12 mouse cellular contexts compared by ENCODE assay signal in the genomic region with DNA sequence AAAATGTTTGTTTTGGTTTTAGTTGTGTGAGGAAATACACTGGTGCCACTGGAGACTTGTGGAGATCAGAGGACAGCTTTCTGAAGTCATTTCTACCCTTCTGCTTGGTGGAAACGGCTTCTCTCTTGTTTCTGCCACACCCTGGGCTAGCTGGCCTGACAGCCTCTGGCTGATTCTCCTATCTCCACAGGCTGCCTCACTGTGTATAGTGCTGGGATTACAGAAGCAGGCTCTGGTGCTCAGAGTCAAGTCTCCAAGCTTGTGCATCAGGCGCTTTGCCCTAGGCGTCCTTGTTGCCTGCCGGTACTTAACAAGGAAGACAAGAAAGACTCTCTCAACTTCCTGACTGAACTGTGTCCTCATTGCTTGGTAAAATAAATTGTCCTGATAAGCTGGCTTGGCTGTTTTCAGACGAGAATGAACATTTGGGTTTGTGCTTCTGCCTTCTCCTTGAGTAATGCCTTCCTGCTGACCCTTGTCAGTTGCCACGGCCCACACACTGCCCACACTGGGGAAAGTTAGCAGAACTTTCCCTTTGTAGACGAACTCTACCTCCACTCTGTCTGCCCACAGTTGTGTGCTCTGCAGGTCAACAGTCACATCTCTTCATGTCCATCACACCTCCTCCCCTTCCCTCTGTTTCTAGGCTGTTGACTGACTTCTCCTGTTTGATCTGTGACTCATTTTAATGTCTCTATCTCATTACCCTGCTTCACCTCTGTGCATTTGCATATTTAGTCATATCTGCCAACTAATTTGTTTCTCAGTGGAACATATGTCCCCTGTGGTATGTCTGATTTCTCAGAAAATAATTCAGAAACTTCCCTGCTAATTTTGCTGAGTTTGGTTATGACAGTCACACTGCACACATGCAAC. TPM values are rescaled to one million over a fixed set of nuclear protein-coding genes. Genes with fewer than 3 reads are reported as not detected.
DNase-seq lines count a peak whose midpoint lies in the region; ATAC-seq and TF ChIP-seq lines count a peak whose summit lies in the region.
"Had no signal": no experiment of that assay in that cellular context is flagged by ENCODE, and none has a peak within 500 bp of the region (broad histone marks: within the 10 kb centered on the region; RNA-seq: fewer than 3 reads in every experiment).

No protein-coding gene starts in this region.

- DNase-seq in lung, embryonic 14.5 days, result peak; percentile 30
- no peak for DNase-seq in lung, postnatal 25 days (ENCODE audit: low spot score)
- no peak for DNase-seq in liver, embryonic 13.5 days
- no peak for DNase-seq in urinary bladder, postnatal 36 days (ENCODE audit: low spot score in 2 of 2)
- DNase-seq in layer of hippocampus, adult 9-10 months (ENCODE audit: low spot score), result no peak
- DNase-seq: cerebellum, adult 11 months; right cerebral cortex, adult 18-20 months had no signal

- no peak for TF ChIP-seq CTCF in lung, embryonic 14.5 days (IDR thresholded peaks at IDR 0.05; ENCODE audit: low read depth)

- H3K9me3 ChIP-seq in lung, embryonic 14.5 days (ENCODE audit: low read depth, low read length), result no peaks in the 10 kb centered on the region
- no peaks in the 10 kb centered on the region for H3K9me3 ChIP-seq in heart, embryonic 16.5 days (replicated peaks; ENCODE audit: control insufficient read depth, low read length)
- H3K9me3 ChIP-seq in liver, embryonic 13.5 days (replicated peaks), result no peaks in the 10 kb centered on the region
- H3K9me3 ChIP-seq in stomach, embryonic 16.5 days (replicated peaks; ENCODE audit: control insufficient read depth, low read length), result no peaks in the 10 kb centered on the region

- H3K4me2 ChIP-seq in lung, embryonic 14.5 days, result peak overlapping the region; percentile 48
- peak overlapping the region; percentile 32 for H3K4me2 ChIP-seq in heart, embryonic 16.5 days (ENCODE audit: low read depth, low read length)
- 0 out of 2 replicates have a peak overlapping the region, but pooled peaks have one; percentile 5 for H3K4me2 ChIP-seq in liver, embryonic 13.5 days
- peak overlapping the region; percentile 24; the same call in 1 of the 2 replicates for H3K4me2 ChIP-seq in stomach, embryonic 16.5 days (ENCODE audit: low read depth, low read length)

- peaks cover 7% of the 10 kb centered on the region; the same call in 1 of the 2 replicates for H3K4me1 ChIP-seq in lung, embryonic 14.5 days (ENCODE audit: insufficient read depth)
- peaks cover 10% of the 10 kb centered on the region for H3K4me1 ChIP-seq in heart, embryonic 16.5 days (ENCODE audit: control insufficient read depth, insufficient read depth, low read length)
- peaks cover 21% of the 10 kb centered on the region for H3K4me1 ChIP-seq in liver, embryonic 13.5 days (replicated peaks)
- H3K4me1 ChIP-seq in stomach, embryonic 16.5 days (ENCODE audit: control insufficient read depth, insufficient read depth, low read length), result peaks cover 11% of the 10 kb centered on the region

- no peaks in the 10 kb centered on the region for H3K36me3 ChIP-seq in lung, embryonic 14.5 days (ENCODE audit: insufficient read depth)
- no peaks in the 10 kb centered on the region; the same call in 1 of the 2 replicates for H3K36me3 ChIP-seq in heart, embryonic 16.5 days (ENCODE audit: control insufficient read depth, insufficient read depth)
- H3K36me3 ChIP-seq in liver, embryonic 13.5 days, result no peaks in the 10 kb centered on the region
- no peaks in the 10 kb centered on the region for H3K36me3 ChIP-seq in stomach, embryonic 16.5 days (ENCODE audit: control insufficient read depth, insufficient read depth, low read length)

- WGBS in lung, embryonic 14.5 days, result 19% methylated on average over 7 of the region's 7 CpGs
- WGBS in heart, embryonic 16.5 days, result 48% methylated on average over 7 of the region's 7 CpGs
- WGBS in liver, embryonic 13.5 days (ENCODE audit: insufficient replicate concordance), result 24% methylated on average over 7 of the region's 7 CpGs
- WGBS in stomach, embryonic 16.5 days, result 36% methylated on average over 7 of the region's 7 CpGs

- ATAC-seq in lung, embryonic 14.5 days (ENCODE audit: insufficient read depth), result peak; percentile 48; the same call in 1 of the 2 replicates
- no peak for ATAC-seq in heart, embryonic 16.5 days (replicated peaks; ENCODE audit: extremely low read depth, insufficient read depth, low FRiP score)
- ATAC-seq in liver, embryonic 13.5 days (ENCODE audit: low read depth), result no peak
- ATAC-seq in stomach, embryonic 16.5 days (ENCODE audit: insufficient read depth, low FRiP score), result no peak
- no peak for ATAC-seq in erythroid progenitor cell, adult 5-6 weeks (replicated peaks; ENCODE audit: low FRiP score, poor library complexity, severe bottlenecking)

- H3K27me3 ChIP-seq in lung, embryonic 14.5 days (ENCODE audit: insufficient read depth, low read length), result peaks cover 11% of the 10 kb centered on the region
- H3K27me3 ChIP-seq in heart, embryonic 16.5 days (ENCODE audit: control insufficient read depth, insufficient read depth, low read length), result peaks cover 18% of the 10 kb centered on the region
- H3K27me3 ChIP-seq in liver, embryonic 13.5 days, result no peaks in the 10 kb centered on the region
- H3K27me3 ChIP-seq in stomach, embryonic 16.5 days (ENCODE audit: control insufficient read depth, insufficient read depth, low read length), result peaks cover 11% of the 10 kb centered on the region

- peak overlapping the region; percentile 16; the same call in 1 of the 2 replicates for H3K9ac ChIP-seq in lung, embryonic 14.5 days
- peak overlapping the region; percentile 15 for H3K9ac ChIP-seq in heart, embryonic 16.5 days (ENCODE audit: low read length)
- no peak overlapping the region for H3K9ac ChIP-seq in liver, embryonic 13.5 days
- H3K9ac ChIP-seq in stomach, embryonic 16.5 days (ENCODE audit: low read length), result peak overlapping the region; percentile 39; the same call in 1 of the 2 replicates

- peak overlapping the region; percentile 36; the same call in 1 of the 2 replicates for H3K27ac ChIP-seq in lung, embryonic 14.5 days (ENCODE audit: low read depth)
- H3K27ac ChIP-seq in heart, embryonic 16.5 days (ENCODE audit: low read length), result peak overlapping the region; percentile 81
- H3K27ac ChIP-seq in liver, embryonic 13.5 days, result peak overlapping the region; percentile 3; the same call in 1 of the 2 replicates
- peak overlapping the region; percentile 74 for H3K27ac ChIP-seq in stomach, embryonic 16.5 days (ENCODE audit: low read length)
- H3K27ac ChIP-seq: macrophage had no signal

- peak overlapping the region; percentile 24 for H3K4me3 ChIP-seq in lung, embryonic 14.5 days (ENCODE audit: low read depth, low read length)
- H3K4me3 ChIP-seq in heart, embryonic 16.5 days (ENCODE audit: low read length), result peak overlapping the region; percentile 28
- no peak overlapping the region for H3K4me3 ChIP-seq in liver, embryonic 13.5 days (replicated peaks)
- H3K4me3 ChIP-seq in stomach, embryonic 16.5 days (replicated peaks; ENCODE audit: low read length), result peak overlapping the region; percentile 18; the same call in 1 of the 2 replicates
- H3K4me3 ChIP-seq: erythroblast, embryonic 14.5 days had no signal

RNA-seq across cellular contexts. Expression of gene Gimap5, which starts 1.3 kb away (rescaled TPM):
- 20.7 and 21.7 TPM in 2 replicates for polyA plus RNA-seq in lung, embryonic 14.5 days (2014; fragmentation: Nextera tagmentation; extraction: Ambion mirVana)
- polyA plus RNA-seq in heart, embryonic 16.5 days (2015; fragmentation: Nextera tagmentation; extraction: Ambion mirVana), result 8.3 and 9.8 TPM in 2 replicates
- polyA plus RNA-seq in liver, embryonic 13.5 days (2015; fragmentation: Nextera tagmentation; extraction: Ambion mirVana), result 2.8 and 3.3 TPM in 2 replicates
- polyA plus RNA-seq in stomach, embryonic 16.5 days (2015; fragmentation: Nextera tagmentation; extraction: Ambion mirVana), result 6.9 and 8.1 TPM in 2 replicates
- 8.0 and 23.4 TPM in 2 replicates for total RNA-seq in erythroid progenitor cell, adult 5-6 weeks (2015; ENCODE audit: low replicate concordance)
- 2.8 and 4.2 TPM in 2 replicates for total RNA-seq in erythroid progenitor cell, adult 5-6 weeks (2017; ENCODE audit: low replicate concordance)
- polyA plus RNA-seq: macrophage had no signal

RNA-seq across cellular contexts. Expression of gene Gimap1, which starts 8.5 kb away (rescaled TPM):
- 35.3 and 37.2 TPM in 2 replicates for polyA plus RNA-seq in lung, embryonic 14.5 days (2014; fragmentation: Nextera tagmentation; extraction: Ambion mirVana)
- 30.4 and 35.0 TPM in 2 replicates for polyA plus RNA-seq in heart, embryonic 16.5 days (2015; fragmentation: Nextera tagmentation; extraction: Ambion mirVana)
- polyA plus RNA-seq in liver, embryonic 13.5 days (2015; fragmentation: Nextera tagmentation; extraction: Ambion mirVana), result 6.4 and 6.5 TPM in 2 replicates
- 15.7 and 19.7 TPM in 2 replicates for polyA plus RNA-seq in stomach, embryonic 16.5 days (2015; fragmentation: Nextera tagmentation; extraction: Ambion mirVana)
- total RNA-seq in erythroid progenitor cell, adult 5-6 weeks (2015; ENCODE audit: low replicate concordance), result 4.3 and 7.1 TPM in 2 replicates
- 3.6 and 4.3 TPM in 2 replicates for total RNA-seq in erythroid progenitor cell, adult 5-6 weeks (2017; ENCODE audit: low replicate concordance)
- polyA plus RNA-seq: macrophage had no signal

RNA-seq across cellular contexts. Expression of gene Gimap3, which starts 23.3 kb away (rescaled TPM):
- not detected in 2 replicates for polyA plus RNA-seq in lung, embryonic 14.5 days (2014; fragmentation: Nextera tagmentation; extraction: Ambion mirVana)
- polyA plus RNA-seq in heart, embryonic 16.5 days (2015; fragmentation: Nextera tagmentation; extraction: Ambion mirVana), result 0.14 and 0.25 TPM in 2 replicates
- 0.05 TPM in 1 of 2 replicates, not detected in the other for polyA plus RNA-seq in liver, embryonic 13.5 days (2015; fragmentation: Nextera tagmentation; extraction: Ambion mirVana)
- polyA plus RNA-seq in stomach, embryonic 16.5 days (2015; fragmentation: Nextera tagmentation; extraction: Ambion mirVana), result 0.14 and 0.17 TPM in 2 replicates
- total RNA-seq in erythroid progenitor cell, adult 5-6 weeks (2015; ENCODE audit: low replicate concordance), result 8.8 and 14.1 TPM in 2 replicates
- 4.4 and 7.1 TPM in 2 replicates for total RNA-seq in erythroid progenitor cell, adult 5-6 weeks (2017; ENCODE audit: low replicate concordance)

RNA-seq across cellular contexts. Expression of gene Gimap7, which starts 28.9 kb away (rescaled TPM):
- not detected in 2 replicates for polyA plus RNA-seq in lung, embryonic 14.5 days (2014; fragmentation: Nextera tagmentation; extraction: Ambion mirVana)
- 0.43 TPM in 1 of 2 replicates, not detected in the other for polyA plus RNA-seq in heart, embryonic 16.5 days (2015; fragmentation: Nextera tagmentation; extraction: Ambion mirVana)
- 0.10 and 0.14 TPM in 2 replicates for polyA plus RNA-seq in liver, embryonic 13.5 days (2015; fragmentation: Nextera tagmentation; extraction: Ambion mirVana)
- polyA plus RNA-seq in stomach, embryonic 16.5 days (2015; fragmentation: Nextera tagmentation; extraction: Ambion mirVana), result 0.14 TPM in 1 of 2 replicates, not detected in the other
- 6.1 and 10.5 TPM in 2 replicates for total RNA-seq in erythroid progenitor cell, adult 5-6 weeks (2015; ENCODE audit: low replicate concordance)
- total RNA-seq in erythroid progenitor cell, adult 5-6 weeks (2017; ENCODE audit: low replicate concordance), result 4.0 TPM in 1 of 2 replicates, not detected in the other
- polyA plus RNA-seq: erythroblast, embryonic 14.5 days had no signal

RNA-seq across cellular contexts. Expression of gene Gm28053, which starts 28.9 kb away (rescaled TPM):
- polyA plus RNA-seq in lung, embryonic 14.5 days (2014; fragmentation: Nextera tagmentation; extraction: Ambion mirVana), result 3.8 and 3.9 TPM in 2 replicates
- polyA plus RNA-seq in heart, embryonic 16.5 days (2015; fragmentation: Nextera tagmentation; extraction: Ambion mirVana), result 2.3 and 5.2 TPM in 2 replicates
- 1.6 TPM in 2 replicates for polyA plus RNA-seq in liver, embryonic 13.5 days (2015; fragmentation: Nextera tagmentation; extraction: Ambion mirVana)
- 2.5 and 3.2 TPM in 2 replicates for polyA plus RNA-seq in stomach, embryonic 16.5 days (2015; fragmentation: Nextera tagmentation; extraction: Ambion mirVana)
- total RNA-seq in erythroid progenitor cell, adult 5-6 weeks (2015; ENCODE audit: low replicate concordance), result not detected in 2 replicates
- total RNA-seq in erythroid progenitor cell, adult 5-6 weeks (2017; ENCODE audit: low replicate concordance), result 1.9 and 23.4 TPM in 2 replicates
- polyA plus RNA-seq: erythroblast, embryonic 14.5 days; macrophage had no signal

Comparison
In these comparisons a context has a peak if more than half of its experiments do, and no peak if none do; other contexts are left out.
1. H3K27ac ChIP-seq: peak in every context shown above with its lines; median percentile 81 in heart, embryonic 16.5 days; 74 in stomach, embryonic 16.5 days; 36 in lung, embryonic 14.5 days; 3 in liver, embryonic 13.5 days.